Mouse (Mus musculus) bone marrow, adult 2 months (tissue): ENCODE measurements around the gene Rbm20.

ENCODE experiments used
- CTCF ChIP-seq: fragments of 200-500 bp; IDR thresholded peaks from 2 replicates; pipeline ENCODE4 v1.5.1; 2011; ENCODE audit warnings: low read length, control low read depth; ENCODE audit not compliant: control insufficient read depth, insufficient read depth
- POLR2A ChIP-seq: fragments of 200-500 bp; IDR thresholded peaks from 2 replicates; pipeline ENCODE4 v1.6.1; 2011; ENCODE audit warnings: low read depth, mild to moderate bottlenecking, control low read depth, low read length, borderline replicate concordance; ENCODE audit not compliant: control insufficient read depth

- TF ChIP-seq POLR2A: no peak
- TF ChIP-seq CTCF: no peak
Measured at GRCm38 (mm10) chr19:53687592-53687991, 10.5 kb downstream of the Rbm20 start.
